Mouse (Mus musculus) cerebellum, postnatal 4 days (tissue): ENCODE data around the gene Zfp609.
A peak's percentile ranks its signal among the peaks of the same experiment; 100 is the strongest.
"Not testable (repeated sequence)": the region's sequence is repeated elsewhere in the genome, so short reads cannot be mapped to it uniquely, and the experiment has no call there.

Source experiments
- DNase-seq, 2 experiments: peaks; one replicate each; pipeline ENCODE4 v3.0.0; 2022; ENCODE audit warnings: low spot score in 2 of 2, mixed read lengths in 1 of 2

Gene Zfp609

GRCm38 (mm10) chr9:65675461-65676357, 151.7 kb downstream of the Zfp609 start:
- DNase-seq, result peak in 1 of 2 experiments; percentile 15

DNA sequence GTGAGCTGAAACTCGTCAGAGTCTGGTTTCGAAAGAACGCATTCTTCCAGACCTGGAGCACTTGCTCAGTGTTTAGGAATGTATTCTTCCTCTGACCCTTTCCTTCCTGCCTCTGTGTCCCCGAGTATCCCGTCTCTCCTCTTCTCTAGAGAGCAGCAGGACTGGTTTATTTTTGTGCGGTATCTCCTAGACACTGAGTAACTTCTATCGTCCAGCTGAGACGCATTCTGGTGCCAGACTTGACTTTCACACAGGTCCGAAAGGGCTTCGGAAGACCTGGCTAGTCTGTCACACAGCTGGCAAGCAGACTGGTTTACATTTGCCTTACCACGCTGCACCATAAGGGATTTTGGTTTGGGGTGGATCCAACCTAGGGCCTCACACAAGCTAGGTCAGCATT, 154.4 kb downstream of the Zfp609 start:
- DNase-seq, result no peak

GRCm38 (mm10) chr9:65671431-65671931, 155.9 kb downstream of the Zfp609 start:
- no peak for DNase-seq

DNA sequence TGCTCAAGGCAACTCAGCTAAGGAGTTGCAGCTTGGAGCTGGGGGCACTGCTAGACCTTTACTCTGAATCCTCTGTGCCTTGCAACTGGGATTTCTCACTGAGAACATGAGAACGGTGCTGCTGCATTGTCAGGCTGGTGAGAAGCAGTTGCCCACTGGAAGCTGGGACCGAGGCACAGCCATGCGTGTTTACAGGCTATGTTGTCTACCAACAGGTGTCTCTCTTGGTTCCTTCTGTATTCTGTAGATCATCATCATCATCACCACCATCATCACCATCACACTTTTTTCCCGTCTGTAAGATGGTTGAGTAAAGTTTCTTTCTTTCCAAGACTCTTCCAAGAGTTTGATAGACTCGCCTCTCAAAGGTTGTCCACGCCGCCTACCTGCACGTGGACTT, 159.7 kb downstream of the Zfp609 start, which contains the start of gene Oaz2:
Gene Oaz2, plus strand, starts transcription at position 301 of the 400 bp plus-strand sequence.
- no peak for DNase-seq

DNA sequence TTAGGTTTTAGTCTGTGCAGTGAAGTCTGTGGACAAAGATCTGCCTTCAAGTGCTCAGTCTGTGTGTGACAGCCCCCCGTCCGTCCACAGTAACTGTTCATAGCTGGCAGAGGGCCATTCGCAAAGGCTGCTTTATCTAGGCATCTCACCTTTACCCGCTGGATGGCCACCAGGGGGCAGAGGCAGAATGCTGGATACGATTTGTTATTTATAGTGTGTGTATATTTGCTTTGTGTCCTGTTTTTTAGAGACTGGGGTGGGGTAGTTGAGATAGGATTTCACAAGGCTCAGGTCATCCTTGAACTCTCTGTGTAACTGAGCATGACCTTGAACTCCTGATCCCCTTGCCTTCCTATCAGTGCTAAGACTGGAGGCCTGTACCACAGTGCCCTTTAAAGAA, 161.3 kb downstream of the Zfp609 start:
- peak; percentile 48 to 68 for DNase-seq

DNA sequence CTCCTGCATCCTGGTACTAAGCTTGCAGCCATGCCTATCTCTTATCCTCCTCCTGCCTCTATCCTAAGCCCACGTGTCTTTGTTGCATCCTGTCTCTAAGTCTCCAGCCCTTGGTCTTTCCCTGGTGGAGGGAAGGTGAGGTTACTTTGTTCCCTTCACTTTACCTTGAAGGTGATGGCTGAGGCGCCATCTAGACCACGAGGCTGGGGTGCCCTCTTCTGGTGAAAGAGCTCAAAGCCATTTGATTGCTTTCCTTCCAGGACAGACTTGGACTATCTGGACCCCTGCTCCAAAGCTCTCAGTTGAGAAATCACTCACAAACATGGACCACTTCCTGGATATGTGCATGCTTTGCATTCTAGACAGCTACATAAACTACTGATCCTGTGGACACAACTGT, 163.2 kb downstream of the Zfp609 start:
- DNase-seq, result peak; percentile 35 to 67

GRCm38 (mm10) chr9:65661493-65661892, 165.9 kb downstream of the Zfp609 start:
- no peak for DNase-seq

- DNase-seq, result no peak
These were observed 166.3 kb downstream of the Zfp609 start for GRCm38 (mm10) chr9:65661029-65661428.

DNA sequence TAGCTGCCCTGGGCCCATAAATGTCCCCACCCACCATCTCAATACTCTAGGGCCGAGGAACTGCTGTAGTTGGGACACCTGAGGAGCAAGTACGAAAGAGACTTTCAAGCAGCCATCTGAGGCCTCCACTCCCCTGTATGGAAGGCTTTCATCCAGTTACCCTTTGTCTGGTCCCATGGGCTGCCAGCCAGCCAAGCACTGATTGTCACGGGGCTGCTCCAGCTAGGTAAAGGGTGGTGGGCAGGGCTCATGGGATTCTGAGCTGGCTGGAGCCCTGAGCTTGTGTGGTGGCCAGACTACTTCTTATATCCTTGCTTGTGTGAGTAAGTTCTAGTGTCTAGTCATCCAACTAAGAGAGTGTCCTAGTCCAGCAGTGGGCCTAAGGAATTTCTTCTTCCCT, 170.1 kb downstream of the Zfp609 start:
- DNase-seq, result no peak

DNA sequence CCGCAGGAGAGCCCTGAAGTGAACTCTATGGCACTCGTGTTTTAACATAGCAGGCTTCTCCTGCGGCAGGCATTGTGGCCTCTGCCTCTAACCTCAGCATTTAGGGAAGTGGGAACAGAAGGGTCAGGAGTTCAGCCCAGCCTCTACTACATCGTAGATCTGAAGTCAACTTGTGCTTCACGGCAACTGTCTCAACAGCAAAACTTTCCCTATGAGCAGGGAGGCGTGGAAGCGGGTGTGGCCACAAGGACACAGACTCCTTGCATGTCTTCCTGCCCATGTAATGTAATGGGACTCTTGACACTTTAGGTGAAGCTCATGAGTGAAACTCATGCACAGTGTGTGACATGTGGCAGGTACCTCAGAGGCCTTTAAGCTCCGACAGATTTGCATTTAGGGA, 171.8 kb downstream of the Zfp609 start:
- no peak for DNase-seq

GRCm38 (mm10) chr9:65654700-65655237, 172.6 kb downstream of the Zfp609 start:
- no peak for DNase-seq

GRCm38 (mm10) chr9:65653741-65654140, 173.6 kb downstream of the Zfp609 start:
- DNase-seq, result no peak

DNA sequence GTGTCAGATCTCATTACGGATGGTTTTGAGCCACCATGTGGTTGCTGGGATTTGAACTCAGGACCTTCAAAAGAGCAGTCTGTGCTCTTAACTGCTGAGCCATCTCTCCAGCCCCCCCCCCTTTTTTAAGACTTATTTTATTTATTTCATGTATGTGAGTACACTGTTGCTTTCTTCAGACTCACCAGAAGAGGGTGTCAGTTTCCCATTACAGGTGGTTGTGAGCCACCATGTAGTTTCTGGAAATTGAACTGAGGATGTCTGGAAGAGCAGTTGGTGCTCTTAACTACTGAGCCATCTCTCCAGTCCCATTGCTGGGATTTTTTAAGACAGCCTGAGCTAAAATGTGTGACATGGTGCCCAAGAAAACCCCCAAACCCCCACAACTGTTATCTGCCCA, 175.4 kb downstream of the Zfp609 start:
- not testable (repeated sequence) for DNase-seq

- no peak for DNase-seq
These were observed 177.4 kb downstream of the Zfp609 start for GRCm38 (mm10) chr9:65649997-65650396.

DNA sequence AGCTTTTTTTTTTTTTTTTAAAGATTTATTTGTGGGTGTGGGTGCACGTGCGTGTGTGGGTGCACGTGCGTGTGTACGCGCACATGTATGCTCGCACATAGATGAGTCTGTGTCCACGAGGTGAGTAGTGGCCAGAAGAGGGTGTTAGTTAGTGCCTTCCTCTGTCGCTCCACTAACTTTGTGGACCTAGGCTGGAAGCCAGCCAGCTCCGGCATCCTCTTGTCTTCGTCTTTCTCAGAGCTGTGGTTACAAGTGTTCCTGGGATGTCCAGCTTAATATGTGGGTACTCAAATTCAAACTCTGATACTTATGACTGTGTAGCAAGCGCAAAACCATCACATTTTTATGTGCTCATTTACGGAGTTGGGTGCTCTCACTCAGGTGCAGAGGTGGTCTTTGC, 178.6 kb downstream of the Zfp609 start:
- no peak for DNase-seq

- DNase-seq, result no peak
These were observed 180.6 kb downstream of the Zfp609 start for GRCm38 (mm10) chr9:65646782-65647181.

DNA sequence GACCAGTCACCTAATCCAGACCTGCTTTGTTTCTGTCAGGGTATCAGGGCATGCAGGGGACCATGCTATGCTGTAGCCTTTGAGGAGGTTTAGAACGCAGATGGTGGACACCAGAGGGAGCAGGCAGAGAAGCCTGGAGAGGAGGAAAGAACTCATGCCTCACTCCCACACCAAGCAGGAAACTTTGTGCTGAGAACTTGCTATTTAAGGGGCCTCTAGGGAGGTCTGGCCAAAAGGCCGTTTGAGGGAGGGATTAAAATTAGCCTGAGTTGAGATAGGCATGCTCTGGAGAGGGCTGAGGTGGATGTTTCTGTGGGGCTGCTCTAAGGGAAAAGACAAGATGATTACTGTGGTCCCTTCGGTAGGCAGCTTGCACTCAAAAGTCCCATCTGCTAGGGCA, 181.4 kb downstream of the Zfp609 start:
- DNase-seq, result no peak

DNA sequence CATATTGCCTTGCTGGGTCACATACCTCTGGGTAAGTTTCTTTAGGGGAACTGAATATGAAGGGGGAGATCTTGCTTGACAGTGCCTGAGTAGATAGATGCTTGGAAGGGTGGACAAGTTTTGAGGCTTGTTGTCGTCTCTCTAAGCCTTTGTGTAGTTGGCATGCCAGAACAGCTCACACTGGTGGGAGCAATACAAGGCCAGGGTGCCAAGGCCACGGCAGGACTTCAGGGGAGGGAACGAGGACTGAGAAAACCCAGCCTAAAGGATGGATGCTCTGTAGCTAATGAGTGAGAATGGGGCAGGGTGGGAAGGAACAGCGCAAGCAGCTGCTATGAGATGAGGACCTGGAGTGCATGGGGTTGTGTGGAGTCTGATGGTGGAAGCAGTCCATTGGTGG, 182.4 kb downstream of the Zfp609 start:
- no peak for DNase-seq

GRCm38 (mm10) chr9:65642546-65642945, 184.8 kb downstream of the Zfp609 start:
- DNase-seq, result no peak
